In genomic region chr3:133542084-133542483, GRCm38 (mm10) we compare ENCODE assay signal across 8 mouse cellular contexts. TPM values are rescaled to one million over a fixed set of nuclear protein-coding genes. Genes with fewer than 3 reads are reported as not detected.
DNase-seq lines count a peak whose midpoint lies in the region; ATAC-seq lines count a peak whose summit lies in the region.

No protein-coding gene starts in this region.

- H3K4me2 ChIP-seq in heart, embryonic 12.5 days = peak overlapping the region; percentile 29; the same call in 1 of the 2 replicates
- peak overlapping the region; percentile 33 for H3K4me2 ChIP-seq in neural tube, embryonic 11.5 days (ENCODE audit: low read depth)
- H3K4me2 ChIP-seq in limb, embryonic 15.5 days = peak overlapping the region; percentile 19; the same call in 1 of the 2 replicates

- H3K4me3 ChIP-seq in heart, embryonic 12.5 days = no peak overlapping the region
- H3K4me3 ChIP-seq in neural tube, embryonic 11.5 days (ENCODE audit: low read depth, low read length) = peak overlapping the region; percentile 16
- H3K4me3 ChIP-seq in limb, embryonic 15.5 days = no peak overlapping the region; the same call in 1 of the 2 replicates

- peaks cover 7% of the 10 kb centered on the region for H3K4me1 ChIP-seq in heart, embryonic 12.5 days (replicated peaks)
- H3K4me1 ChIP-seq in neural tube, embryonic 11.5 days (ENCODE audit: control insufficient read depth, insufficient read depth, low read length) = peaks cover 5% of the 10 kb centered on the region; the same call in 1 of the 2 replicates
- H3K4me1 ChIP-seq in limb, embryonic 15.5 days = peaks cover 12% of the 10 kb centered on the region; the same call in 1 of the 2 replicates

- H3K9ac ChIP-seq in heart, embryonic 12.5 days = no peak overlapping the region
- H3K9ac ChIP-seq in neural tube, embryonic 11.5 days (ENCODE audit: low read length) = no peak overlapping the region
- no peak overlapping the region for H3K9ac ChIP-seq in limb, embryonic 15.5 days

- H3K27me3 ChIP-seq in heart, embryonic 12.5 days (replicated peaks) = no peaks in the 10 kb centered on the region
- H3K27me3 ChIP-seq in neural tube, embryonic 11.5 days (ENCODE audit: control insufficient read depth, insufficient read depth, low read length) = no peaks in the 10 kb centered on the region
- no peaks in the 10 kb centered on the region for H3K27me3 ChIP-seq in limb, embryonic 15.5 days

- H3K36me3 ChIP-seq in heart, embryonic 12.5 days = peaks cover 6% of the 10 kb centered on the region
- H3K36me3 ChIP-seq in neural tube, embryonic 11.5 days (ENCODE audit: control insufficient read depth, insufficient read depth, low read length) = peaks cover 2% of the 10 kb centered on the region; the same call in 1 of the 2 replicates
- peaks cover 10% of the 10 kb centered on the region for H3K36me3 ChIP-seq in limb, embryonic 15.5 days

- DNase-seq in heart, adult 8-10 months (ENCODE audit: low spot score) = no peak
- no peak for DNase-seq in neural tube, embryonic 11.5 days (ENCODE audit: low spot score)
- DNase-seq in neural tube, embryonic 10.5 days (ENCODE audit: extremely low spot score, low spot score) = no peak
- DNase-seq in spleen, adult 12 weeks (ENCODE audit: low spot score) = no peak
- DNase-seq in cerebellum, adult 8-10 months = no peak

- ATAC-seq in heart, embryonic 12.5 days (ENCODE audit: insufficient number of reproducible peaks, low FRiP score) = no peak
- ATAC-seq in neural tube, embryonic 11.5 days (ENCODE audit: insufficient read depth, low FRiP score, low TSS enrichment) = no peak
- no peak for ATAC-seq in limb, embryonic 15.5 days (ENCODE audit: insufficient number of reproducible peaks, low FRiP score, low TSS enrichment, low read depth)
- ATAC-seq in megakaryocyte, adult 5-6 weeks (ENCODE audit: poor library complexity, severe bottlenecking) = no peak

- no peaks in the 10 kb centered on the region for H3K9me3 ChIP-seq in heart, embryonic 12.5 days (replicated peaks)
- H3K9me3 ChIP-seq in neural tube, embryonic 11.5 days (ENCODE audit: control insufficient read depth, low read length) = peaks cover 3% of the 10 kb centered on the region; the same call in 1 of the 2 replicates
- H3K9me3 ChIP-seq in limb, embryonic 15.5 days = no peaks in the 10 kb centered on the region

- no peak overlapping the region for H3K27ac ChIP-seq in heart, embryonic 12.5 days (ENCODE audit: poor library complexity, severe bottlenecking)
- H3K27ac ChIP-seq in neural tube, embryonic 11.5 days (ENCODE audit: low read depth, low read length) = no peak overlapping the region
- no peak overlapping the region for H3K27ac ChIP-seq in limb, embryonic 15.5 days

RNA-seq across cellular contexts. Expression of gene Tet2, which starts 2.9 kb away (rescaled TPM):
- polyA plus RNA-seq in heart, embryonic 12.5 days (2016; fragmentation: Nextera tagmentation; extraction: Ambion mirVana) = 15.3 and 16.3 TPM in 2 replicates
- 10 to 100 TPM; 13.4 to 17.6 (median 14.7) TPM for total RNA-seq in heart, adult 8-10 months (2022)
- polyA plus RNA-seq in neural tube, embryonic 11.5 days (2014; fragmentation: Nextera tagmentation; extraction: Ambion mirVana) = 15.6 and 18.3 TPM in 2 replicates
- polyA plus RNA-seq in limb, embryonic 15.5 days (2015; fragmentation: Nextera tagmentation; extraction: Ambion mirVana) = 15.8 and 16.2 TPM in 2 replicates
- total RNA-seq in megakaryocyte, adult 5-6 weeks (2015) = 62.8 and 68.7 TPM in 2 replicates
- total RNA-seq in megakaryocyte, adult 5-6 weeks (2017) = 68.7 and 85.7 TPM in 2 replicates
